9 mouse cellular contexts compared by ENCODE assay signal in genomic region chr7:105602860-105603623, GRCm38 (mm10). TPM values are rescaled to one million over a fixed set of nuclear protein-coding genes. Genes with fewer than 3 reads are reported as not detected.
DNase-seq lines count a peak whose midpoint lies in the region; ATAC-seq and TF ChIP-seq lines count a peak whose summit lies in the region.
"Had no signal": no experiment of that assay in that cellular context is flagged by ENCODE, and none has a peak within 500 bp of the region (broad histone marks: within the 10 kb centered on the region; RNA-seq: fewer than 3 reads in every experiment).

No protein-coding gene starts in this region.

- H3K4me1 ChIP-seq in bone marrow, adult 2 months (ENCODE audit: control insufficient read depth, insufficient read depth, low read length) = no peaks in the 10 kb centered on the region
- no peaks in the 10 kb centered on the region; the same call in 1 of the 2 replicates for H3K4me1 ChIP-seq in embryonic fibroblast, embryonic 13.5 days (ENCODE audit: control insufficient read depth, insufficient read depth, low read length)
- no peaks in the 10 kb centered on the region for H3K4me1 ChIP-seq in heart, embryonic 15.5 days (replicated peaks)
- H3K4me1 ChIP-seq in liver, embryonic 13.5 days (replicated peaks) = no peaks in the 10 kb centered on the region
- H3K4me1 ChIP-seq in neural tube, embryonic 12.5 days = no peaks in the 10 kb centered on the region
- H3K4me1 ChIP-seq: embryonic facial prominence, embryonic 12.5 days had no signal

- no peaks in the 10 kb centered on the region for H3K27me3 ChIP-seq in heart, embryonic 15.5 days
- no peaks in the 10 kb centered on the region for H3K27me3 ChIP-seq in liver, embryonic 13.5 days
- no peaks in the 10 kb centered on the region for H3K27me3 ChIP-seq in neural tube, embryonic 12.5 days (replicated peaks)
- H3K27me3 ChIP-seq: embryonic facial prominence, embryonic 12.5 days had no signal

- H3K4me3 ChIP-seq in bone marrow, adult 2 months (replicated peaks; ENCODE audit: control insufficient read depth, low read depth, low read length) = no peak overlapping the region
- H3K4me3 ChIP-seq in embryonic fibroblast, embryonic 13.5 days (ENCODE audit: insufficient read depth, low read length) = no peak overlapping the region
- no peak overlapping the region for H3K4me3 ChIP-seq in heart, embryonic 15.5 days
- no peak overlapping the region for H3K4me3 ChIP-seq in liver, embryonic 13.5 days (replicated peaks)
- no peak overlapping the region for H3K4me3 ChIP-seq in neural tube, embryonic 12.5 days
- H3K4me3 ChIP-seq: embryonic facial prominence, embryonic 12.5 days had no signal

- no peak overlapping the region for H3K4me2 ChIP-seq in heart, embryonic 15.5 days
- no peak overlapping the region for H3K4me2 ChIP-seq in liver, embryonic 13.5 days
- H3K4me2 ChIP-seq in neural tube, embryonic 12.5 days (replicated peaks) = no peak overlapping the region
- H3K4me2 ChIP-seq: embryonic facial prominence, embryonic 12.5 days had no signal

- DNase-seq in CD8-positive naive resting alpha-beta T cell, adult 2 months (ENCODE audit: low read depth in 2 of 2, low spot score in 2 of 2) = peak; percentile 21 to 26
- DNase-seq in kidney, postnatal 10 days = peak; percentile 91
- DNase-seq in liver, embryonic 13.5 days = peak; percentile 29
- peak; percentile 85 for DNase-seq in testis, postnatal 10 days (ENCODE audit: low spot score)

- H3K9me3 ChIP-seq in heart, embryonic 15.5 days (replicated peaks) = no peaks in the 10 kb centered on the region
- no peaks in the 10 kb centered on the region for H3K9me3 ChIP-seq in liver, embryonic 13.5 days (replicated peaks)
- H3K9me3 ChIP-seq in neural tube, embryonic 12.5 days = 0 out of 2 replicates have a peak, but pooled peaks cover 4% of the 10 kb centered on the region

- ATAC-seq in heart, embryonic 15.5 days (replicated peaks; ENCODE audit: insufficient number of reproducible peaks, insufficient read depth, low FRiP score, low read depth) = peak; percentile 60; the same call in 1 of the 2 replicates
- peak; percentile 54 for ATAC-seq in liver, embryonic 13.5 days (ENCODE audit: low read depth)
- peak; percentile 75; the same call in 1 of the 2 replicates for ATAC-seq in neural tube, embryonic 12.5 days (ENCODE audit: low FRiP score, low read depth)

- WGBS in bone marrow, adult 2 months = 41% methylated on average over 9 of the region's 9 CpGs
- WGBS in heart, embryonic 15.5 days = 35% methylated on average over 9 of the region's 9 CpGs
- WGBS in liver, embryonic 13.5 days (ENCODE audit: insufficient replicate concordance) = 35% methylated on average over 9 of the region's 9 CpGs
- 40% methylated on average over 9 of the region's 9 CpGs for WGBS in neural tube, embryonic 12.5 days

- no peak overlapping the region for H3K27ac ChIP-seq in bone marrow, adult 2 months (ENCODE audit: control insufficient read depth, insufficient read depth, low read depth, low read length, poor library complexity)
- H3K27ac ChIP-seq in embryonic fibroblast, embryonic 13.5 days (ENCODE audit: insufficient read depth, low read length) = no peak overlapping the region
- H3K27ac ChIP-seq in heart, embryonic 15.5 days = no peak overlapping the region
- H3K27ac ChIP-seq in liver, embryonic 13.5 days = no peak overlapping the region
- no peak overlapping the region for H3K27ac ChIP-seq in neural tube, embryonic 12.5 days
- H3K27ac ChIP-seq: embryonic facial prominence, embryonic 12.5 days had no signal

- peak; percentile 76 for TF ChIP-seq CTCF in bone marrow, adult 2 months (IDR thresholded peaks at IDR 0.05; ENCODE audit: control insufficient read depth, insufficient read depth, low read length)
- TF ChIP-seq CTCF in embryonic fibroblast, embryonic 13.5 days (IDR thresholded peaks at IDR 0.05; ENCODE audit: borderline replicate concordance, insufficient read depth, low read length) = peak; percentile 70; the same call in 1 of the 2 replicates

- no peak for TF ChIP-seq POLR2A in bone marrow, adult 2 months (IDR thresholded peaks at IDR 0.05; ENCODE audit: borderline replicate concordance, control insufficient read depth, low read depth, low read length)
- TF ChIP-seq POLR2A in embryonic fibroblast, embryonic 13.5 days (IDR thresholded peaks at IDR 0.05; ENCODE audit: low read depth, low read length) = no peak

- H3K9ac ChIP-seq in heart, embryonic 15.5 days = no peak overlapping the region
- H3K9ac ChIP-seq in liver, embryonic 13.5 days = no peak overlapping the region
- H3K9ac ChIP-seq in neural tube, embryonic 12.5 days = no peak overlapping the region
- H3K9ac ChIP-seq: embryonic facial prominence, embryonic 12.5 days had no signal

- no peaks in the 10 kb centered on the region for H3K36me3 ChIP-seq in heart, embryonic 15.5 days
- H3K36me3 ChIP-seq in liver, embryonic 13.5 days = no peaks in the 10 kb centered on the region
- no peaks in the 10 kb centered on the region for H3K36me3 ChIP-seq in neural tube, embryonic 12.5 days
- H3K36me3 ChIP-seq: embryonic facial prominence, embryonic 12.5 days had no signal

RNA-seq across cellular contexts. Expression of gene Hpx, which starts 3.1 kb away (rescaled TPM):
- 5.9 and 19.9 TPM in 2 replicates for polyA plus RNA-seq in bone marrow, adult 2 months (2011; ENCODE audit: insufficient read depth, insufficient read length, low replicate concordance, missing spikeins)
- polyA plus RNA-seq in embryonic fibroblast, embryonic 13.5 days (2011; ENCODE audit: insufficient read length, low read depth, missing spikeins) = 1.3 TPM in 1 of 2 replicates, not detected in the other
- 0.24 and 2.3 TPM in 2 replicates for polyA plus RNA-seq in heart, embryonic 15.5 days (2015; fragmentation: Nextera tagmentation; extraction: Ambion mirVana)
- 144 and 154 TPM in 2 replicates for polyA plus RNA-seq in liver, embryonic 13.5 days (2015; fragmentation: Nextera tagmentation; extraction: Ambion mirVana)
- polyA plus RNA-seq in neural tube, embryonic 12.5 days (2016; fragmentation: Nextera tagmentation; extraction: Ambion mirVana) = 0.23 and 0.38 TPM in 2 replicates

RNA-seq across cellular contexts. Expression of gene Apbb1, which starts 21.6 kb away (rescaled TPM):
- polyA plus RNA-seq in bone marrow, adult 2 months (2011; ENCODE audit: insufficient read depth, insufficient read length, low replicate concordance, missing spikeins) = 0.80 and 1.1 TPM in 2 replicates
- polyA plus RNA-seq in embryonic fibroblast, embryonic 13.5 days (2011; ENCODE audit: insufficient read length, low read depth, missing spikeins) = 10.9 and 11.2 TPM in 2 replicates
- 40.4 and 49.2 TPM in 2 replicates for polyA plus RNA-seq in heart, embryonic 15.5 days (2015; fragmentation: Nextera tagmentation; extraction: Ambion mirVana)
- polyA plus RNA-seq in liver, embryonic 13.5 days (2015; fragmentation: Nextera tagmentation; extraction: Ambion mirVana) = 4.1 TPM in 2 replicates
- 185 TPM in 2 replicates for polyA plus RNA-seq in neural tube, embryonic 12.5 days (2016; fragmentation: Nextera tagmentation; extraction: Ambion mirVana)

RNA-seq across cellular contexts. Expression of gene Trim3, which starts 30.3 kb away (rescaled TPM):
- 7.6 and 15.9 TPM in 2 replicates for polyA plus RNA-seq in bone marrow, adult 2 months (2011; ENCODE audit: insufficient read depth, insufficient read length, low replicate concordance, missing spikeins)
- 54.7 and 60.8 TPM in 2 replicates for polyA plus RNA-seq in embryonic fibroblast, embryonic 13.5 days (2011; ENCODE audit: insufficient read length, low read depth, missing spikeins)
- polyA plus RNA-seq in heart, embryonic 15.5 days (2015; fragmentation: Nextera tagmentation; extraction: Ambion mirVana) = 26.5 and 36.0 TPM in 2 replicates
- 3.7 and 3.8 TPM in 2 replicates for polyA plus RNA-seq in liver, embryonic 13.5 days (2015; fragmentation: Nextera tagmentation; extraction: Ambion mirVana)
- 64.4 and 74.5 TPM in 2 replicates for polyA plus RNA-seq in neural tube, embryonic 12.5 days (2016; fragmentation: Nextera tagmentation; extraction: Ambion mirVana)

RNA-seq across cellular contexts. Expression of gene Timm10b, which starts 36.8 kb away (rescaled TPM):
- polyA plus RNA-seq in bone marrow, adult 2 months (2011; ENCODE audit: insufficient read depth, insufficient read length, low replicate concordance, missing spikeins) = 76.3 and 146 TPM in 2 replicates
- 51.4 and 59.6 TPM in 2 replicates for polyA plus RNA-seq in embryonic fibroblast, embryonic 13.5 days (2011; ENCODE audit: insufficient read length, low read depth, missing spikeins)
- polyA plus RNA-seq in heart, embryonic 15.5 days (2015; fragmentation: Nextera tagmentation; extraction: Ambion mirVana) = 138 and 156 TPM in 2 replicates
- polyA plus RNA-seq in liver, embryonic 13.5 days (2015; fragmentation: Nextera tagmentation; extraction: Ambion mirVana) = 131 and 135 TPM in 2 replicates
- 140 and 160 TPM in 2 replicates for polyA plus RNA-seq in neural tube, embryonic 12.5 days (2016; fragmentation: Nextera tagmentation; extraction: Ambion mirVana)

RNA-seq across cellular contexts. Expression of gene Arfip2, which starts 37.2 kb away (rescaled TPM):
- 10.2 and 13.3 TPM in 2 replicates for polyA plus RNA-seq in bone marrow, adult 2 months (2011; ENCODE audit: insufficient read depth, insufficient read length, low replicate concordance, missing spikeins)
- 43.6 and 48.8 TPM in 2 replicates for polyA plus RNA-seq in embryonic fibroblast, embryonic 13.5 days (2011; ENCODE audit: insufficient read length, low read depth, missing spikeins)
- 42.6 and 50.8 TPM in 2 replicates for polyA plus RNA-seq in heart, embryonic 15.5 days (2015; fragmentation: Nextera tagmentation; extraction: Ambion mirVana)
- polyA plus RNA-seq in liver, embryonic 13.5 days (2015; fragmentation: Nextera tagmentation; extraction: Ambion mirVana) = 15.7 and 19.7 TPM in 2 replicates
- polyA plus RNA-seq in neural tube, embryonic 12.5 days (2016; fragmentation: Nextera tagmentation; extraction: Ambion mirVana) = 76.9 and 77.5 TPM in 2 replicates

Comparison
In these comparisons a context has a peak if more than half of its experiments do, and no peak if none do; other contexts are left out.
1. DNase-seq: peak in every context shown above with its lines; median percentile 91 in kidney, postnatal 10 days; 85 in testis, postnatal 10 days; 29 in liver, embryonic 13.5 days; 24 in CD8-positive naive resting alpha-beta T cell, adult 2 months.